22 mouse cellular contexts compared by ENCODE assay signal in genomic region chr10:121293829-121294228, GRCm38 (mm10). TPM values are rescaled to one million over a fixed set of nuclear protein-coding genes. Genes with fewer than 3 reads are reported as not detected.
A peak's percentile ranks its signal among the peaks of the same experiment; 100 is the strongest.
DNase-seq lines count a peak whose midpoint lies in the region; ATAC-seq and TF ChIP-seq lines count a peak whose summit lies in the region.
"Had no signal": no experiment of that assay in that cellular context is flagged by ENCODE, and none has a peak within 500 bp of the region (broad histone marks: within the 10 kb centered on the region; RNA-seq: fewer than 3 reads in every experiment).

No protein-coding gene starts in this region.

- H3K9ac ChIP-seq in MEL (ENCODE audit: control insufficient read depth, low read depth, low read length, poor library complexity, severe bottlenecking): peak overlapping the region; percentile 35
- no peak overlapping the region for H3K9ac ChIP-seq in forebrain, embryonic 14.5 days (ENCODE audit: low read length)
- H3K9ac ChIP-seq: forebrain, postnatal 0 days; liver, embryonic 14.5 days; lung, embryonic 15.5 days had no signal

- peak; percentile 53 to 61 for ATAC-seq in hematopoietic stem cell, adult 5-6 weeks (replicated peaks in 1 of 2; ENCODE audit: insufficient read depth in 1 of 2, low FRiP score in 2 of 2, low TSS enrichment in 1 of 2, low read depth in 1 of 2, poor library complexity in 2 of 2, severe bottlenecking in 2 of 2)
- ATAC-seq in forebrain, embryonic 14.5 days: no peak
- ATAC-seq: forebrain, postnatal 0 days; midbrain, embryonic 16.5 days had no signal

- WGBS in thymus, adult 2 months: 34% methylated on average over 8 of the region's 8 CpGs
- 76% methylated on average over 8 of the region's 8 CpGs for WGBS in forebrain, embryonic 14.5 days
- 60% methylated on average over 8 of the region's 8 CpGs for WGBS in heart, embryonic 10.5 days

- TF ChIP-seq RAD21 in MEL (IDR thresholded peaks at IDR 0.05; ENCODE audit: low read depth, low read length): no peak

- 0 out of 2 replicates have a peak overlapping the region, but pooled peaks have one; percentile 5 for H3K4me3 ChIP-seq in thymus, adult 2 months (ENCODE audit: control insufficient read depth, insufficient read depth, low read length)
- peak overlapping the region; percentile 8; a peak in 3 of 4 replicates for H3K4me3 ChIP-seq in MEL (ENCODE audit: control insufficient read depth in 1 of 2, insufficient read depth in 1 of 2, low read depth in 2 of 2, low read length in 2 of 2)
- no peak overlapping the region for H3K4me3 ChIP-seq in forebrain, embryonic 14.5 days (ENCODE audit: low read depth, low read length)
- H3K4me3 ChIP-seq in heart, embryonic 10.5 days: no peak overlapping the region
- H3K4me3 ChIP-seq: forebrain, embryonic 10.5 days; lung, embryonic 15.5 days; myocyte had no signal

- H3K4me1 ChIP-seq in thymus, adult 2 months (replicated peaks; ENCODE audit: control insufficient read depth, insufficient read depth, low read length): peaks cover 25% of the 10 kb centered on the region
- peaks cover 0 to 4% of the 10 kb centered on the region in 2 experiments; a peak in 1 of 4 replicates for H3K4me1 ChIP-seq in MEL (ENCODE audit: control insufficient read depth in 1 of 2, insufficient read depth in 2 of 2, low read length in 2 of 2)
- peaks cover 17% of the 10 kb centered on the region for H3K4me1 ChIP-seq in forebrain, embryonic 14.5 days (ENCODE audit: control insufficient read depth, insufficient read depth, low read length)
- H3K4me1 ChIP-seq in heart, embryonic 10.5 days: peaks cover 27% of the 10 kb centered on the region

- no peak overlapping the region for H3K27ac ChIP-seq in thymus, adult 2 months (ENCODE audit: control insufficient read depth, insufficient read depth, low read length)
- H3K27ac ChIP-seq in MEL (ENCODE audit: control insufficient read depth, low read depth, low read length): no peak overlapping the region; the same call in 1 of the 2 replicates
- no peak overlapping the region for H3K27ac ChIP-seq in forebrain, embryonic 14.5 days (ENCODE audit: low read depth, low read length)
- H3K27ac ChIP-seq in heart, embryonic 10.5 days: no peak overlapping the region
- H3K27ac ChIP-seq: forebrain, embryonic 10.5 days; liver, embryonic 14.5 days; lung, embryonic 15.5 days had no signal

- H3K79me2 ChIP-seq in MEL (ENCODE audit: control insufficient read depth, insufficient read depth, low read length, poor library complexity): no peaks in the 10 kb centered on the region

- H3K4me2 ChIP-seq in forebrain, embryonic 14.5 days (ENCODE audit: low read length): no peak overlapping the region
- H3K4me2 ChIP-seq: lung, embryonic 15.5 days had no signal

- no peaks in the 10 kb centered on the region for H3K36me3 ChIP-seq in thymus, adult 2 months (ENCODE audit: control insufficient read depth, insufficient read depth, low read length)
- peaks cover 0 to 5% of the 10 kb centered on the region in 2 experiments; a peak in 1 of 4 replicates for H3K36me3 ChIP-seq in MEL (ENCODE audit: control insufficient read depth in 1 of 2, insufficient read depth in 2 of 2, low read length in 2 of 2)
- peaks cover 24% of the 10 kb centered on the region for H3K36me3 ChIP-seq in forebrain, embryonic 14.5 days (ENCODE audit: control insufficient read depth, insufficient read depth, low read length)
- no peaks in the 10 kb centered on the region for H3K36me3 ChIP-seq in heart, embryonic 10.5 days
- H3K36me3 ChIP-seq: G1E; lung, embryonic 15.5 days had no signal

- no peaks in the 10 kb centered on the region for H3K27me3 ChIP-seq in thymus, adult 2 months (ENCODE audit: control insufficient read depth, insufficient read depth, low read length)
- H3K27me3 ChIP-seq in MEL (ENCODE audit: control insufficient read depth in 1 of 2, insufficient read depth in 2 of 2, low read length in 2 of 2): no peaks in the 10 kb centered on the region
- peaks cover 2% of the 10 kb centered on the region; the same call in 1 of the 2 replicates for H3K27me3 ChIP-seq in forebrain, embryonic 14.5 days (replicated peaks; ENCODE audit: control insufficient read depth, insufficient read depth, low read length)
- H3K27me3 ChIP-seq in heart, embryonic 10.5 days (ENCODE audit: insufficient read depth, poor library complexity, severe bottlenecking): no peaks in the 10 kb centered on the region; the same call in 1 of the 2 replicates
- H3K27me3 ChIP-seq: lung, embryonic 15.5 days had no signal

- H3K9me3 ChIP-seq in MEL (replicated peaks; ENCODE audit: insufficient read depth, low read length): no peaks in the 10 kb centered on the region
- H3K9me3 ChIP-seq in forebrain, embryonic 14.5 days (replicated peaks; ENCODE audit: control insufficient read depth, low read length): no peaks in the 10 kb centered on the region
- H3K9me3 ChIP-seq in heart, embryonic 10.5 days: no peaks in the 10 kb centered on the region
- H3K9me3 ChIP-seq: forebrain, embryonic 10.5 days; lung, embryonic 15.5 days had no signal

- no peak for TF ChIP-seq CTCF in thymus, adult 2 months (IDR thresholded peaks at IDR 0.05; ENCODE audit: borderline replicate concordance, control insufficient read depth, extremely low read depth, insufficient read depth, low read length, poor library complexity)
- no peak for TF ChIP-seq CTCF in MEL (IDR thresholded peaks at IDR 0.05 in 2 of 3, conservative IDR thresholded peaks at IDR 0.05 in 1 of 3; ENCODE audit: control insufficient read depth in 1 of 3, insufficient read depth in 1 of 3, low read depth in 2 of 3, low read length in 3 of 3, poor library complexity in 1 of 3, severe bottlenecking in 1 of 3)

- no peak for TF ChIP-seq POLR2A in thymus, adult 2 months (IDR thresholded peaks at IDR 0.05; ENCODE audit: control insufficient read depth, extremely low read depth, insufficient read depth, low read length, poor library complexity)
- TF ChIP-seq POLR2A in MEL (IDR thresholded peaks at IDR 0.05; ENCODE audit: control insufficient read depth in 1 of 2, insufficient read depth in 1 of 2, low read depth in 1 of 2, low read length in 2 of 2, poor library complexity in 1 of 2): no peak

- no peak for DNase-seq in thymus, adult 2 months
- DNase-seq in thymus, postnatal 10 days (ENCODE audit: low spot score in 2 of 2): no peak
- DNase-seq in MEL (ENCODE audit: low read depth, low spot score): peak; percentile 42
- peak; percentile 51 for DNase-seq in naive thymus-derived CD4-positive, alpha-beta T cell, adult 2 months (ENCODE audit: low read depth)
- DNase-seq in forebrain, embryonic 14.5 days (ENCODE audit: low spot score): no peak
- no peak for DNase-seq in urinary bladder, postnatal 10 days (ENCODE audit: low spot score)
- DNase-seq in heart, embryonic 10.5 days (ENCODE audit: low spot score): no peak
- DNase-seq: adrenal gland, postnatal 25 days; cerebellum, adult 9-11 months; forebrain, postnatal 0 days; gastrocnemius, postnatal 36 days; kidney, adult 18-20 months; lung, postnatal 36 days; thymus, postnatal 4 days had no signal

- no peak for TF ChIP-seq EP300 in MEL (IDR thresholded peaks at IDR 0.05; ENCODE audit: low read depth in 1 of 2, low read length in 2 of 2)

TF ChIP-seq in MEL, 35 proteins besides CTCF, POLR2A, EP300 and RAD21:
- no peak for TF ChIP-seq MAFK (IDR thresholded peaks at IDR 0.05; ENCODE audit: borderline replicate concordance, low read depth, low read length)
- TF ChIP-seq ZC3H11A (IDR thresholded peaks at IDR 0.05; ENCODE audit: low read depth, low read length): no peak
- no peak for TF ChIP-seq JUND (IDR thresholded peaks at IDR 0.05; ENCODE audit: low read depth, low read length)
- no peak for TF ChIP-seq USF1 (IDR thresholded peaks at IDR 0.05; ENCODE audit: low read depth, low read length)
- no peak for TF ChIP-seq GABPA (IDR thresholded peaks at IDR 0.05; ENCODE audit: low read depth, low read length)
- peak; percentile 34; the same call in 1 of the 2 replicates for TF ChIP-seq ETS1 (IDR thresholded peaks at IDR 0.05; ENCODE audit: low read depth, low read length)
- no peak for TF ChIP-seq ZMIZ1 (IDR thresholded peaks at IDR 0.05; ENCODE audit: low read depth, low read length)

RNA-seq across cellular contexts. Expression of gene Tbc1d30, which starts 57.2 kb away (rescaled TPM):
- polyA plus RNA-seq in thymus, adult 2 months (2012; rRNA removed): 0.51 and 0.68 TPM in 2 replicates
- total RNA-seq in MEL (2012; rRNA removed): 0.29 and 0.35 TPM in 2 replicates
- polyA plus RNA-seq in MEL (2012; ENCODE audit: insufficient read depth in 1 of 2, insufficient read length in 2 of 2, low read depth in 1 of 2, low replicate concordance in 2 of 2, missing spikeins in 1 of 2): 1 to 10 TPM in 1 of 2 experiments, not detected in 1; 2.1 TPM
- 0.63 and 1.7 TPM in 2 replicates for total RNA-seq in hematopoietic stem cell, adult 5-6 weeks (2017)
- polyA plus RNA-seq in forebrain, embryonic 14.5 days (2014; fragmentation: Nextera tagmentation; extraction: Ambion mirVana): 9.3 and 12.0 TPM in 2 replicates
- 1.3 and 1.9 TPM in 2 replicates for polyA plus RNA-seq in heart, embryonic 10.5 days (2016; fragmentation: Nextera tagmentation; extraction: Ambion mirVana)
- polyA plus RNA-seq: C2C12, G1E, myocyte had no signal

Comparison
In these comparisons a context has a peak if more than half of its experiments do, and no peak if none do; other contexts are left out.
1. DNase-seq: peak in MEL (single experiment) and naive thymus-derived CD4-positive, alpha-beta T cell, adult 2 months (single experiment); none in thymus, adult 2 months (single experiment), thymus, postnatal 10 days (0 of 2), forebrain, embryonic 14.5 days (single experiment), urinary bladder, postnatal 10 days (single experiment) and heart, embryonic 10.5 days (single experiment).
2. H3K4me3 ChIP-seq: peak in thymus, adult 2 months (single experiment) and MEL (2 of 2); none in forebrain, embryonic 14.5 days (single experiment) and heart, embryonic 10.5 days (single experiment).